Mouse (Mus musculus) urinary bladder, postnatal 36 days (tissue): ENCODE results near the gene Ltbr.

Experiments used
- DNase-seq, 2 experiments: peaks; one replicate each; pipeline ENCODE4 v3.0.0; 2022; ENCODE audit warnings: low spot score in 2 of 2, mixed read lengths in 1 of 2

Gene Ltbr

DNA sequence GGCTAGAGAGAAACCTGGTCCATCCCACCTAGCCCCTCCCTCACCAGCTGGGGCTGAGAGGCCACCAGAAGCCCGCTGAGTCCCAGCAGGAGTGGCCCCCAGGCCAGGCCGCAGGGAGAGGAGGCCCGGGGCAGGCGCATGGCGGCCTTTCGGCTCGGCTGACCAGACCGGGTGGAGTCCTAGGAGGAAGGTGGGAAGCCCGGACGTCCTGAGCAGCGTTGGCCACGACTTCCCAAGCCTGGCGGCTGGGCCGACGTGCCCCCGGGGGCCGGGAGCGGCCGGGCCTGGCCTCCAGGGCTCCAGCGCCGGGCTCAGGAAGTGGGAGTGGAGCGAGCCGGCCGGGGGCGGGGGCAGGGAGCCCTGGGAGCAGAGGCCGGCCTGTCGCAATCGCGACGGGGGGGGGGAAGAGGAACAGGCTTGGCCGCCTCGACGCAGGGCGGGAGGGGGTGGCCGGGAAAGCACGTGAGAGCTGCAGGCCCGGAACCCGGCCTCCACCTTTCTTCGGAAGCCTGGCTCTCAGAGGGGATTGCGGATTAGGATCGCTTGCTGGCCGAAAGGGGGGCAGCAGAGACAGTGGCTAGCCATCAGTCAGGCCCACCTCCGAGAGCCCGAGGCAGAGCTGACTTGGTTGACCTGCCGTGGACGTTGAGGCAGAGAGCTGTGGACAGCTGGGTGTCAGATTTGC lies at the start of gene Ltbr:
Ltbr (minus strand) TSS at position 340 of the 685 bp plus-strand sequence.
- DNase-seq, result peak; percentile 78 to 90

DNA sequence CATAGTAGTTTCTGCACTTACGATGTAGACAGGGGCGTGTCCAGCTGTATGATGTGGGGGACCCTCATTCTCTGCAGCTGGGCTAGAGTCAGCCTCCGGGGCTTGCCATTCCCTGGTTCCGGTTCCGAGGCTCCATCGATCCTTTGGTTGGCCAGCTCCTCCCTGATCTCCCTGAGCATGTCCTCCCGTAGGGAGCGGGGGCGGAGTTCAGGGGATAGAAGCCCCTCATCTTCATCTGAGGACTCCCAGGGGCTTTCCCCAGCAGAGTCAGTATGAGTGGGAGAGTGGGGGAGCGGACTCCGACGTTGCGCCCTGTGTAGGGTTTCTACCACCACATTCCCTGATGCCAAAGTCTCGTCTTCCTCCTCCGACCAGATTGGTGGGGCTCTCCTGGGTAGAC lies 49.3 kb upstream of the Ltbr start:
- no peak for DNase-seq

DNA sequence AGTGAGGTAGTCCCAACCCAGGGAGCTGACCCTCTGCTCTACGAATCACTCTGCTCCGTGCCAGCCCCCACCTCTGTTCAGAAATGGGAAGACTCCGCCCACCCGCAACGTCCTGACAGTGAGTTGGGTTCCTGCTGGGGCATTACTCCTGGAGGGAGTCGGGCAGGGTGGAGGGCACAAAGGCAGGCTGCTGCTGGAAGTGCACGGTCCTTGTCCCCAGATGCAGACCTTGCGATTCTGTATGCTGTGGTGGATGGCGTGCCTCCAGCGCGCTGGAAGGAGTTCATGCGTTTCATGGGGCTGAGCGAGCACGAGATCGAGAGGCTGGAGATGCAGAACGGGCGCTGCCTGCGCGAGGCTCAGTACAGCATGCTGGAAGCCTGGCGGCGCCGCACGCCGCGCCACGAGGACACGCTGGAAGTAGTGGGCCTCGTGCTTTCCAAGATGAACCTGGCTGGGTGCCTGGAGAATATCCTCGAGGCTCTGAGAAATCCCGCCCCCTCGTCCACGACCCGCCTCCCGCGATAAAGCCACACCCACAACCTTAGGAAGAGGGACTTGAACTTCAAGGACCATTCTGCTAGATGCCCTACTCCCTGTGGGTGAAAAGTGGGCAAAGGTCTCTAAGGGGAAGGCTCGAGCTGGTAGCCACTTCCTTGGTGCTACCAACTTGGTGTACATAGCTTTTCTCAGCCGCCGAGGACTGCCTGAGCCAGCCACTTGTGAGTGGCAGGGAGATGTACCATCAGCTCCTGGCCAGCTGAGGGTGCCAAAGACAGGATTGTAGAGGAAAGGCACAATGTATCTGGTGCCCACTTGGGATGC lies 48.0 kb upstream of the Ltbr start:
- peak in 1 of 2 experiments; percentile 60 for DNase-seq

- no peak for DNase-seq
Measured at GRCm38 (mm10) chr6:125360846-125361245, 47.2 kb upstream of the Ltbr start.

- DNase-seq, result no peak
Measured at GRCm38 (mm10) chr6:125359999-125360398, 46.3 kb upstream of the Ltbr start.

- no peak for DNase-seq
Measured at GRCm38 (mm10) chr6:125357334-125357733, 43.6 kb upstream of the Ltbr start.

DNA sequence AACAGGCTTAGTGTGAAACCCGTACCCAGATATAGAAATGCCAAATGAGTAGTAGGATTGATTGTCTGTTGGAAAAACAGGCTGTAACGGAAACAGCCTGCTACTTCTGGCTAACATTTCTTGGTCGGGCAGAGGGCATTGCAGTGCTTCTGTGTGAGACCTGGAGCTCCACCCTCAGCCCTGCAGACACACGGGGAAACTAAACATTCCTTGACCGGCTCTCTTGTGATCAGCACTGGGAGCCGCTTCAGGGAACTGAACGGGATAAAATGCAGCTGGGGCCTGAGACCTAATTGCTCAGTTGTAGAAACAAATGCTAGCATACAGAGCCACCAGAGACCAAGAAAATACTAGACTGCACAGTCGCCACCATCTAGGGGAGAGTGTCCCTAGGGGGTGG lies 42.6 kb upstream of the Ltbr start:
- no peak for DNase-seq

DNA sequence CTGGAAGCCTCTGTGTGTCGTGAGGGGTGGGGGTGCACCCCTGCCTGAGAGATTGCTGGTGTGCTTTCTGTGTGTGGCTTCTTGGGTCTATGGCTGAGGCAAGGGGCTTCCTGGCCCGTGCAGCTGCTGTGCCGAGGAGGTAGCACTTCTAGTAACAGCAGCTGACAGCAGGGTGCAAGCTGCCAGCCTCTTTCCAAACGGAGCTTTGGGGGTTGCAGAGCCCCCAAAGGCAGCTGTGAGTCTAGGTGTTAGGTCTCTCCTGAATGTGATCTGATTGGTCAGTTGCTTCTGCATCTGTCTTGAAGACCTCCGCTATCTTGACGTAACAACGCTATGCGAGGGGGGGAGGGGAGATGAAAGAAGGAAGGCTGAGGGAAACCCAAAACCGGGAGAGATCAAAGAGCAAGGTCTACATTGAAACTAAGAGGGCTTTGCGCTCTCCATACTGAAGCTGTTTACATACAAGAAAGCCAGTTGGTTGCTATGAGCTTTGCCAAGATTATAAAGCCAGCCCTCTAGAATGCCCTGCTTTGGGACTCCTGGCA lies 41.6 kb upstream of the Ltbr start:
- no peak for DNase-seq

DNA sequence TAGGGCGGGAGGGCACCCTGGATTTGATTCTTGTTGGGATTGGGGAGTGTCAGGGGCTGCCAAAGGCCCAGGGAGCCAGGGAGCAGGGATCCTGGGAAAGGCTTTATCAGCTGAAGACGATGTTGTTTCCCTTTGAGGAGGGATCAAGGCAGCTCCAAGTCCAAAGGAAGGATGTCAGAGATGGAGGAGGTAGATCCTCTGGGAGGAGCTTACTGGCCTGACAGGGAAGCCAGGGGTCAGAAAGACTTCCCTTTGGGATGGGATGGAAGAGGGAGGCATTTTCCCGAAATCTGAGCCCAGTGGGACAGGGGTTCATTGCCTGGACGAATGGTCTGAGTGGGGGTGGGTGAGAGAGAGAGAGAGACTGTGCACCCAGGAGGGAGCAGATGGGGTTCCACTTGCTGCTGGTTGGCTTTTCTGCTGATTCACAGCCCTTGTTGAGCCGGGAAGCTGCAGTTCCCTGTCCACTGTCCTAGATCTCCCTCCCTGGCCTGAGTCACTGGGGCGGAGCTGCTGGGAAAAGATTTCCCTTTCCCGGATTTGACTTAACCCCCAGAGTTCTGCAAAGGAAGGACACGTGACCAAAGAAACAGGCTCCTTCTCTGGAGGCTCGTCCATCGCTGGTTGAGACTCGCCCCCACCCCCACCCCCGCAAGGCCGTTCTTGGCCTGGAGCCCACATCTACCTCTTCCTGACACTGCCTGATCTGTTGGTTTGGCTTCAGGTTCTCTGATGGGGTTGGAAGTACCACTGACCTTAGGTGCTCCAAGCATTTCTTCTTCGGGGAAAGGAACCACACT lies 40.9 kb upstream of the Ltbr start:
- peak; percentile 55 to 80 for DNase-seq

- DNase-seq, result no peak
Measured at GRCm38 (mm10) chr6:125353655-125354054, 40.0 kb upstream of the Ltbr start.

GRCm38 (mm10) chr6:125353221-125353620 lies 39.5 kb upstream of the Ltbr start:
- DNase-seq, result no peak

DNA sequence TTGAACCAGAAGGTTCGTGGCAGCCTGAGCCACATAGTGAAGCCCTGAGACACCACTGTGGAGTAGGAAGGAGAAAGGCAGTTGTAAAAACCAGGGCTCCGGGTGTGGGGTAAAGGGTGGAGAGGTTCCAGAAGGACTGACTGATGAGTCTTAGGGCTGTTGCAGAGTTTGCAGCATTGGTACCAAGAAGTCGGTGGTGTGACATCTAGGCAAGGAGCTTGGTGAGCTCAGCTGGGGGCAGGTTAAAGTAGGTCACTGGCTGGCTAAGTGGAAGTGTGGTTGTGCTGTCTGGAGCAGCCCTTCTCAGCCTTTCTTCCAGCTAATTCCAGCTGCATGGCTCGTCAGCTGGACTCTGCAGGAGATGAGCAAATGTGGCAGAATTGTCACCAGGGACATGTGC lies 39.1 kb upstream of the Ltbr start:
- DNase-seq, result no peak

DNA sequence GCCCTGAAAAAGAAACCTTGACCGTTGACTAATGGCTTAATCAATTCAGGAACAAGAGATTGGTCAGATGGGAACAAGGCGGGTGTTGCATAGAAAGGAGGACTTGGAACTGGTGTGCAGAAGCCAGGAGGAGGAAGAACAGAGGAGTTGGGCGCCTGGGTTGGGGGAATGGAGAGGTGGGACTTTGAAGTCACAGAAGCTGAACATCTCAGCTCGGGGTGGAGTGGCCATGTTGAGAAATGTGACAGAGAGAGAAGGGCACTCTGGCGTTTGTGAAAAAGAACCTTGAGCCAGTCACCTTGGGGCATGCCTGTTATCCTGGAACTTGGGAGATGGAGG lies 38.3 kb upstream of the Ltbr start:
- no peak for DNase-seq

- peak in 1 of 2 experiments; percentile 76 for DNase-seq
Measured at GRCm38 (mm10) chr6:125351368-125352045, 37.8 kb upstream of the Ltbr start.

GRCm38 (mm10) chr6:125350995-125351324 lies 37.3 kb upstream of the Ltbr start:
- DNase-seq, result no peak

DNA sequence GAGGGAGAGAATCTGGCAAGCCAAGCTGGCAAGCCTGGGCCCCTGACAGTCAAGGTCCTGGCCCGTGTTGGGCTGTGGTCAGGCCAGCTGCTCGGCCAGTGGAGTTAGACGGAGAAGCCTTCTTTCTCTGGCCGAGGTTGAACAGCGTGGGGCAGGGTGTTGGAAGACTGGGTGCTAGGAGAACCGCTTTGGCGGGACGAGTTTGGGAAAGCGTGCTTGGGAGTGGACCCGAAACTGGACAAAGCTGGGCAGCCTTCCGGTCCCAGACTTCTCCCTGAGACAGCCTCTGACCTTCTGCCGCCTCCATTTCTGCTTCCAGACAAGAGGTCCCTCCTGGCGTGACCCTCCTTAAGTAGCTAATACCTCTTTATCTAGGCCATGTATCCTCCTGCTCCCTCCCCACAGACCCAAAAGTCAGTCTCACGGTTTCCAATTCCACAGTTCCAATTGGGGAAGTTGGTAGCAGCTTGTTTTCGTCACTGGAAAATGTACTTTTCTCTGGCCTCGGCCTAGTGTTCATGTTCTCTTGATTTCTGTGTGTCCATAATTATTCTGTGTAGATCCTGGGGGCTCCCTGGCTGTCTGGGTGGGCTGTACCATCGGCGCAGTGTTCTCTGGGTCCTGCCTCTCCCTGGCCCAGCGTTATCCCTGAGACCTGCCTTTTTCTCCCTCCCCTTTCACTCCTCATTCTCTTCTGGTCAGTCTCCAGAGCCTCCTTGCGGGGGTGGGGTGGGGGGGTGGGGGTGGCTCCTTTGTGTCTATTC lies 36.7 kb upstream of the Ltbr start:
- DNase-seq, result peak in 1 of 2 experiments; percentile 48

DNA sequence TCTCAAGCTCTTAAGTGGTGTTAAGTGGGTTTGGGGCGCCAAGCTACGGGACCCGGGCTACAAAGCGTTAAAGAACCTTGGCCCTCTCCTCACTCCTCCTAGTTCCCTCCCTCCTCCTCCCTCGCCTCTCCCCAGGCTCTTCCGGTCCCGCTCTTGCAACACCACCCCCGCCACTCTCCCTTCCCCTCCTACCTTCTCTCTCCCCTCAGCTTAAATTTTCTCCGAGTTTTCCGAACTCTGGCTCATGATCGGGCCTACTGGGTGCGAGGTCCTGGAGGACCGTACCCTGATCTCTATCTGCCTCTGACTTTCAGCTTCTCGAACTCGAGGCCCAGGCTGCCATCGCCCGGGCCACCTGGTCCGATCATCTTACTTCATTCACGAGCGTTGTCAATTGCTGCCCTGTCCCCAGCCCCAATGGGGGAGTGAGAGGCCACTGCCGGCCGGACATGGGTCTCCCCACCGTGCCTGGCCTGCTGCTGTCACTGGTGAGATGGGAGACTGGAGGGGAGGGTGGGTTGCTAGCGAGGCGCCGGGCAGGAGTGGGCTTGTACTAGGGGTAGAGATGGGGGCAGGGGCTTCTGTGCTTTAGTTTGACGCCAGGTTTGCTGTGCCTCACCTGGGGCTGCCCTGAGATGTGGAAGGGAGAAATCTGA lies 36.0 kb upstream of the Ltbr start:
- peak; percentile 55 to 74 for DNase-seq

GRCm38 (mm10) chr6:125348721-125349574 lies 35.3 kb upstream of the Ltbr start, which contains the start of gene Tnfrsf1a:
Gene Tnfrsf1a (plus strand): TSS chr6:125349362.
- DNase-seq, result peak in 1 of 2 experiments; percentile 46

DNA sequence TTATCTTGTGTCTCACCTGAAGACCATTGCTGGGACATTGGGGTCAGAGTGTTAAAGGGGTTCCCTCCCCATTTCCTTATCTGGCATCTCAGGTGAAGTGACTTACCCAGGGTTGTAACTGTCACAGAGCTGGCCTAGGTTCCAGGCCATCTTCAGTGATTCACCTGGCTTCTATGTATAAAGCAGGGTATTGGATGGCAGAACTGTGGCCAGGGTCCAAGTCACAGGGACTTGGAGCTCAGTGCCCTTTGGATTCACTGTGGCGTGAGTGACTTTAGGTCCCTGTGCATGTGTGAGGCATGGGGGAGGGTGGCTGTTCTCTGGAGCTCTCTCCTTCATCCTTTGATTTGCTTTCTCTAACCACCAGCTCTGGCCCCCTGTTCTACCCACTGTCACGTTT lies 32.3 kb upstream of the Ltbr start:
- no peak for DNase-seq
